Mouse (Mus musculus) central nervous system, embryonic 11.5 days (tissue): Measurements from ENCODE around the gene Lamb3. TPM values are rescaled to one million over a fixed set of nuclear protein-coding genes. Genes with fewer than 3 reads are reported as not detected.

Experiments used
- polyA plus RNA-seq: library from polyadenylated mRNA; depleted of rRNA; stranded (reverse); fragments of >200 nt; gene quantifications from 2 replicates; pipeline ENCODE4 v1.2.3, GENCODE M21; 2012; rRNA removed

The Lamb3 gene
- polyA plus RNA-seq = 0.41 and 0.58 TPM in 2 replicates

DNA sequence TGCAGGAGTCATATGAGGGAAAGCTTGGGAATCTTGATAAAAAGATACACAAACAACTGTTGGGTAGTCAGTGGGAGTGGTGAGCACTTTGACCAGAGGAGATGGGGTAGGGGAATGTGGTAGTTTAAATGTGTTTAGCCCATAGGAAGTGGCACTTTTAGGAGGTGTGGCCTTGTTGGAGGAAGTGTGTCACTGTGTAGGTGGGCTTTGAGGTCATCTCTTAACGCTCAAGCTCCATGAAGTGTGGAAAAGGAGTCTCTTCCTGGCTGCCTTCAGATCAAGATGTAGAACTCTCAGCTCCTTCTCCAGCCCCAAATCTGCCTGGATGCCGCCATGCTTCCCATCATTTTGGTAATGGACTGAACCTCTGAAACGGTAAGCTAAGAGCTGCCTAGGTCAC lies at the start of gene Lamb3:
Gene Lamb3, plus strand, starts transcription at position 197 of the 400 bp plus-strand sequence.

GRCm38 (mm10) chr1:193167746-193168145 lies 39.8 kb upstream of the Lamb3 start, which contains the start of gene A130010J15Rik:
Gene A130010J15Rik (plus strand): TSS chr1:193168046.

DNA sequence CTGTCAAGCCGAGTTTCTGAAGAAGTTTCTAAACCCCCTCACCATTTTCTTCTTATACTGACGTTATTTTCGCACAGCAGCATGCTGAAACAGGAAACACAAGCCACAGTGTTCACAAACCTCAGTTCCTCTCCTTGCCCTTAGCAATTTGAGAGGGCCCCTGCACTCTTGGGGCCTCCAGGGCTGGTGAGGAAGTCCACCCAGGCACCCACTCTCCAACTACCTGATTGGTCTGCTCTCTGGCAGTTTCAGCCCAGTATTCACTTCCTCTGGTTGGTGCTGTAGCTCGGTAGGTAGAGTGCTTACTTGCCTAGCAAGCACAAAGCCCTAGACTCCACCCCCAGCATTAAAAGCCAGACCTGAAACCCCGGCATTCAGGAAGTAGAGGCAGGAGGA lies 6.1 kb upstream of the Lamb3 start, which contains the start of gene Traf3ip3:
Gene Traf3ip3, minus strand, starts transcription at position 321 of the 396 bp plus-strand sequence.

DNA sequence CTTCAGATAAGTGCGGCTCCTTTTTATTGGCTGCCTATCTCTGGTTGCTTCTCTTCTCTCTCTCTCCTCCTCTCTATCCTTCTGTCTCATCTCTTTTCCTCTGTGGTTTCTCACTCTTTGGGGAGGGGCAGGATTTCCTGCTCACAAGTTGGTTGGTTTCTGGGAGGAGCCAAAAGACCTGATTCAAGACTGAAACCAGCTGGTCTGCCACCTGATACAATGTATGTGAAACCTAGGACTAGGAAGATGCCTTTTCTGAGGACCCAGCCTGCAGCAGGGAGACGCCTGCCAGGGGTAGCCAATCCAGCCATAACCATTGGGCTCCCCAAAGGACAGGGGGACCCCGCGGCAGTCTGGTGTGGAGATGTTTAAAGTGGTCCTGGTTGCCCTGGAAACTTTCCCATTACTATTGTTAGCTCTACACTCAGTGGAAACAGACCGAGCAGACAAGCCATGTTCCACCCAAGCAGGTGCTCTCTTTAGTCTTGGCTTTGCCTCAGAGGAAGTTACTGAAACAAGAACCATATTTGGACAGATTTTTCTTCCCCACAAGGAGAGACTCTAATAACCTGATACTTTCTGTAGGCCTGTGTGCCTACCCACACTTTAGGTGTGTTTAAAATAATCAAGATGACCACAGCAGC lies 56.6 kb downstream of the Lamb3 start, which contains the start of gene Hsd11b1:
Gene Hsd11b1, minus strand, starts transcription at position 121 of the 644 bp plus-strand sequence.

GRCm38 (mm10) chr1:193272916-193273601 lies 65.6 kb downstream of the Lamb3 start, which contains the start of gene G0s2:
Gene G0s2 (minus strand): TSS chr1:193273217.

GRCm38 (mm10) chr1:193370096-193370495 lies 162.6 kb downstream of the Lamb3 start, which contains the start of gene Camk1g:
Gene Camk1g (minus strand): TSS chr1:193370298.

Other genes with a start within 250 kb of the Lamb3 start
- gene Syt14, start 171.9 kb upstream of the Lamb3 start, polyA plus RNA-seq = 4.0 and 6.5 TPM in 2 replicates
- gene Diexf, start 77.4 kb upstream of the Lamb3 start, polyA plus RNA-seq = 14.8 and 32.2 TPM in 2 replicates
- 1.6 and 2.9 TPM in 2 replicates for gene Irf6, start 54.6 kb upstream of the Lamb3 start, polyA plus RNA-seq
- 6.1 and 9.9 TPM in 2 replicates for gene A130010J15Rik, start 39.7 kb upstream of the Lamb3 start, polyA plus RNA-seq
- 1.7 and 2.3 TPM in 2 replicates for gene Traf3ip3, start 6.0 kb upstream of the Lamb3 start, polyA plus RNA-seq
- 0.10 and 0.29 TPM in 2 replicates for gene Hsd11b1, start 56.4 kb downstream of the Lamb3 start, polyA plus RNA-seq
- 15.7 and 20.5 TPM in 2 replicates for gene G0s2, start 65.5 kb downstream of the Lamb3 start, polyA plus RNA-seq
- gene Camk1g, start 162.6 kb downstream of the Lamb3 start, polyA plus RNA-seq = 10.0 and 14.9 TPM in 2 replicates